Mouse (Mus musculus) left cerebral cortex, adult 8-10 months (tissue): ENCODE data around the gene Ces1d. TPM values are rescaled to one million over a fixed set of nuclear protein-coding genes. Genes with fewer than 3 reads are reported as not detected.

Source experiments
- DNase-seq, 2 experiments: peaks; one replicate each; pipeline ENCODE4 v3.0.0; 2022; ENCODE audit warnings: low spot score in 2 of 2
- total RNA-seq, 4 experiments: library from RNA; stranded (reverse); gene quantifications; 2 replicates each; pipeline ENCODE4 v1.2.4; 2022

Ces1d gene
- total RNA-seq, 4 experiments from 2014 or later, result 0.30 to 3.7 (median 0.43) TPM

GRCm38 (mm10) chr8:93147331-93147730, 50.3 kb downstream of the Ces1d start:
- DNase-seq, result no peak

DNA sequence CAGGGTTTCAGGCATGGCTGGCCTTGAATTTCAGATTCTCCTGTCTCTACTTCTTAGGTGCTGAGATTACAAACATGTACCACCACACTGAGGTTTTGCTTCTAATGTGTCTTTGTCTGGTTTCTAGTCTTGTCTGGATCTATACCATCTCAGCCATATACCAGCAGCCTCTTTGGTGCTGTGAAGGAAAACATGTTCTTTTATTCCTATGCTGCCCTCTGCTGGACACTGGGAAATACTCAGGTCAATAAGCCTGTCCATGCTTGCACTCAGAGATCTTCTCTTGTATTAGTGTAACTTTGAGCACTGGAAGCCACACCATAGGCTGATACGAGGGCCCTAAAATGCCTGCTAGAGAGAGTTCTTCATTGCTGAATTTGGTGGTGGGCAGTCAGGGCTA, 56.9 kb downstream of the Ces1d start:
- DNase-seq, result no peak

DNA sequence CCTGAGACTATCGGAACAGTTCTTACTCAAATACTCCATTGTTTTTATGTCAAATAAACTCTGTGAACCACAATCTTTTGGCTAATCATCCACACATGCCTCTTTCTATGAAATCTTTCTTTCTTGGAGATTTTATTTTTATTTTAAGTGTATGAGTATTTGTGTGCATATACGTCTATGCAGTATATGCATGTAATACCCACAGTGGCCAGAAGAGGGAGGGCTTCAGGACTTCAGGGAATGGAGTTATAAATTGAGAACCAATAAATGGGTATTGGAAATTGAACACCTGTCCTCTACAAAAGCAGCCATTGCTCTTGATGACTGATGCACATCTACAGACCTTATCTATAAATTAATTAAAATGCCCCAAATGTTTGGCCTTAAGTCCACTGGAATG, 65.4 kb downstream of the Ces1d start:
- no peak for DNase-seq

- DNase-seq, result no peak
Measured at GRCm38 (mm10) chr8:93131233-93131980, 66.2 kb downstream of the Ces1d start, which contains the start of gene Ces1c. Gene Ces1c (minus strand): TSS chr8:93131283.

GRCm38 (mm10) chr8:93126476-93126875, 71.2 kb downstream of the Ces1d start:
- DNase-seq, result no peak

DNA sequence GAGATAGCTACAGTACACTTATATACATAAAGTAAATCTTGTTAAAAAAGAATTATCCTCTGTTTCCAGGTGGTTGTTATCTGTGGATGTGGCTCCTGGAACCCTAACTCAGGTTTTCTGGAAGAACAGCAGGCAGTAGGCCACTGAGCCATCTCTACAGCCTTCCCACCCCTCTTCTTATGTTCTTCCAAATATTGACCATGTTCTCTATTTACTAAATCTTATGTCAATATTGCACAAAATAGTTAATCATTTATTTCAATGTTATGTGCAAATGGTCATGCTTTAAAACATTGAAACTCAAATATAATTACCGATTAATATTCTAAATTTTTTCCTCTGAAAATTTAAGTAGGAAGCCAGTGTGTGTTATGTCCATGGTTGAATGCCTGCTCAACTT, 75.6 kb downstream of the Ces1d start:
- DNase-seq, result no peak

Other genes starting within 250 kb of the Ces1d start
- under 1 TPM; 0.11 to 0.27 (median 0.20) TPM for gene Slc6a2, start 237.8 kb downstream of the Ces1d start, total RNA-seq
- under 1 TPM in 1 of 4 experiments, not detected in 3; 0.41 TPM for gene Ces1a, start 149.6 kb downstream of the Ces1d start, total RNA-seq
- gene Ces1b, start 117.8 kb downstream of the Ces1d start, total RNA-seq, result not detected
- not detected for gene Ces1c, start 66.6 kb downstream of the Ces1d start, total RNA-seq
- not detected for gene Ces1e, start 31.8 kb upstream of the Ces1d start, total RNA-seq
- 1 to 10 TPM in 1 of 4 experiments, under 1 TPM in 1, not detected in 2; 0.19 to 1.3 TPM for gene Ces1f, start 81.9 kb upstream of the Ces1d start, total RNA-seq
- gene Ces1g, start 139.5 kb upstream of the Ces1d start, total RNA-seq, result not detected
- not detected for gene Ces1h, start 181.9 kb upstream of the Ces1d start, total RNA-seq